Mouse (Mus musculus): ENCODE data around the gene Saa1.

DNA sequence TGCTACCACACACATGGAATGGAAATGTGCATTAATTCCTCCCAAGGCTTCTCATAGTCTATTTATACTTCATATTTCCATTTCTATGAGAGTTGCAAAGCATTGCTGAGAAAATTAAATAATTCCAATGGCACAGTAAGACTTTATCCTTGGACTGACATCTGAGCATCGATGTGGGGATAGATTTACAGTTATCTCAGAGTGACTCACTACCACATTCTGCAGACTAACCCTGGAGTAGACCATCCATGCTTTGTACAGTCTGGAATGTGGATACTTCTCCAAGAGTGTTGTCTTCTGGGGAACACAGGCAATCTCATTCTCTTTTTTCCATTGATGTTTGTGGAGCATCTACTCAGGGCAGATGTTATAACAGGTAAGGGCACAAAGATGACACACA is 15.2 kb downstream of the Saa1 start:
- TF ChIP-seq EP300 (IDR thresholded peaks at IDR 0.05) (no peak), CTCF (IDR thresholded peaks at IDR 0.05) (no peak)

Measured in lung, postnatal 0 days (tissue).